Mouse (Mus musculus) ovary, adult 2 months (tissue): ENCODE data around the gene Sgca. TPM values are rescaled to one million over a fixed set of nuclear protein-coding genes. Genes with fewer than 3 reads are reported as not detected.

Experiments used
- polyA plus RNA-seq: library from polyadenylated mRNA; depleted of rRNA; stranded (reverse); fragments of >200 nt; gene quantifications from 2 replicates; pipeline ENCODE4 v1.2.3, GENCODE M21; 2012; rRNA removed

The Sgca gene
- 8.3 and 10.0 TPM in 2 replicates for polyA plus RNA-seq

DNA sequence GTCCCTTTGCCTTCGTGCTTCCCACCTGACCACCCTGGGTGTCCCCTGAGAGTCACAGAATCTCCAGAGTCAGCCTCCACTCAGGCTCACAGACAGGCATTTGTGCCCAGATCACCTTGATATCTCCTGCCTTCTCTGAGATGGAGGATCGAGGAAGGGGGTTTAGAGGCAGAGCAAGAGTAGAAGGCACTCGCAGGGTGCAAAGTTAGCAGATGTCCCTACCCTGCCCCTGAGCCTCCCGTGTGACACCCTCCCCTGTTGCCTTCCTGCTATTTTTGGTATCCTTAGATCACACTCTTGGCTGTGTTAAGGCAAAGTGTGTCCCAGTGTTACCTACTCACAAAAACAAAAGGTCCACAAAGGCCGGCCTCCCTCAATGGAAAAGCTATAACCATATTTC is at the start of gene Sgca:
Gene Sgca, minus strand, starts transcription at position 129 of the 400 bp plus-strand sequence.

DNA sequence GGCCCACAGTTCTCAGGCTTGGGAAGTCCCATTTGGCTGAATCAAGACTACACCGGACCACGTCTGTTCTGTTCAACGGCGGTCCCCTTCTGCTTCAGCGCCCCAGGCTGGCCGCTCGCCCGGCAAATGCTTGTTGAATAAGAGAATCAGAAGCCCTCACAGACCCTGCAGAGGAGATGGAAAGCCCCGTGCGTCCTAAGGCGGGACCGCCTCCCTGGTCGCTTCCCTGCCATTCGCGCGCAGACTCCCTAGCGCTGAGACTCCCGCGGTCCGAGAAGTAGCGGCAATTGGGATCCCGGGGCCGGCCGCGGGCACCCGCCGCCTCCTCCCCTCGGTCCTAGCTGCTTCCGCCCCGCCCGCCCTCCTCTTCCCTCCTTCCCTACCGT is 33.5 kb upstream of the Sgca start, which contains the start of gene Samd14:
Gene Samd14, plus strand, starts transcription at position 251 of the 386 bp plus-strand sequence.

DNA sequence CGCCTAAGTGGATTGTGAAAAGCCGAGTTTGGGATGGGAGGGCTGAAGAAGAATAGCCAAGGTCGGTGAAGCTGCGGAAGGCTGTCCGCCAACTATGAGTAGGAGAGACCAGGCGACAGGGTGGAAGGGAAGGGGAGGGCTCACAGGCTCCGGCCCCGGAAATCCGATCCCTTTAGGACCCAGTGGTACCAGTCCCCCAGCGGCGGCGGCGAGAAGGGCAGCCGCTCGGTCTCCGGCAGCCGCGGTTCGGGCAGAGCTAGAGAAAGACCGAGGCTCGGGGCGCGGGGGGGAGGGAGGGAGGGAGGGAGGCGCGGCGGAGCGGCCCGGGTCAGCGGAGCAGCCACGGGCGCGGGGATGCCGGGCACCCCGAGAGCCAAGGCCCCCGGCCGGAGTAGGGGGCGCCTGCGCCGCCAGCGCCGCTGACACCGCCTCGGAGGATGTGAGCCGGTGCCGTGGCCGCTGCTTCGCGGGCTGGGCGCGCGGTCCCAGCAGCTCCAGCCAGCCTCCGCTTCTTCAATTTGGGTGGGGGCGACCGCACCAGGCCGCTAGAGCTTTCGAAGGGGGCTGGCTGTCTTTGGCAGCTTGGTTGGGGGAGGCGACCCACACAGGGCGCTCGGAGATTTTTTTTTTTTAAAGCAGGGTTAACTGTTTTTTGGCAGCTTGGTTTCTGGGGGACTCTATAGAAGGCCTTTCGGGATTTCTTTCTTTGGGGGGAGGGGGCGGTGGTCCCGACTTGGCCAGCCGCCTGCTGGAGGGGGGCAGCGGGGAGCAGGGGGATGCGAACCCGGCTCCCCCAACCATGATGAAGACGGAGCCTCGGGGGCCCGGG is 14.8 kb upstream of the Sgca start, which contains the start of gene Ppp1r9b:
Gene Ppp1r9b, plus strand, starts transcription at position 287 of the 829 bp plus-strand sequence.

DNA sequence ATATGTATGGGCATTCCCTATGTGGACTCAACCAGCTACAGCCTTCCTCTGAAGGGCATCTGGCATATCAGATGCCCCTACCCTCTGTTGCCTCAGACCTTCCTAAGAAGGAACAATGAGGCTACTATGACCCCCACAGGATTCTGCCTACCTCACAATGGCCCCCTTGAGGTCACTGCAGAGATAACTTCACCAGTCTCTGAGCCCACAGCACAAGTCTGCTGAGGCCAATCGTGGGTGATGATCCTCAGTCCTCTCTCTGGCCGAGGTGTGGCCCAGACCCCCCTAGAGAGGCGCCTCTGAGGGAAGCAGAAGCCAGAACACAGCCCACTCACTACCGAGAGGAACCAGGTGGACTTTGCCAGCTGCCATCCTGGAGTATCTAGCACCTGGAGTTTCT is 8.7 kb downstream of the Sgca start, which contains the start of gene Hils1:
Gene Hils1, plus strand, starts transcription at position 175 of the 400 bp plus-strand sequence.

DNA sequence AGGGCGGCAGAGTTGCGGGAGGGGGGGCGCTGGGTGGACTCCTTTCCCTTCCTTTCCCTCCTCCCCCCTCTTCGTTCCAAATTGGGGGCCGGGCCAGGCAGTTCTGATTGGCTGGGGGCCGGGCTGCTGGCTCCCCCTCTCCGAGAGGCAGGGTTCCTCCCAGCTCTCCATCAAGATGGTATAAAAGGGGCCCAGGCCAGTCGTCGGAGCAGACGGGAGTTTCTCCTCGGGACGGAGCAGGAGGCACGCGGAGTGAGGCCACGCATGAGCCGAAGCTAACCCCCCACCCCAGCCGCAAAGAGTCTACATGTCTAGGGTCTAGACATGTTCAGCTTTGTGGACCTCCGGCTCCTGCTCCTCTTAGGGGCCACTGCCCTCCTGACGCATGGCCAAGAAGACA is 40.1 kb downstream of the Sgca start, which contains the start of gene Col1a1:
Gene Col1a1, plus strand, starts transcription at position 180 of the 400 bp plus-strand sequence.

Other genes with a start within 250 kb of the Sgca start
- gene Cdc34b, start 234.5 kb downstream of the Sgca start, polyA plus RNA-seq, result 2.6 and 2.7 TPM in 2 replicates
- gene Tmem92, start 193.6 kb downstream of the Sgca start, polyA plus RNA-seq, result not detected in 2 replicates
- gene Col1a1, start 40.1 kb downstream of the Sgca start, polyA plus RNA-seq, result 270 and 286 TPM in 2 replicates
- gene Hils1, start 8.7 kb downstream of the Sgca start, polyA plus RNA-seq, result 0.86 TPM in 1 of 2 replicates, not detected in the other
- gene Ppp1r9b, start 14.7 kb upstream of the Sgca start, polyA plus RNA-seq, result 45.8 and 60.5 TPM in 2 replicates
- gene Samd14, start 33.6 kb upstream of the Sgca start, polyA plus RNA-seq, result 24.1 and 26.8 TPM in 2 replicates
- 54.3 and 79.6 TPM in 2 replicates for gene Pdk2, start 65.0 kb upstream of the Sgca start, polyA plus RNA-seq
- gene Itga3, start 100.5 kb upstream of the Sgca start, polyA plus RNA-seq, result 74.4 and 82.7 TPM in 2 replicates
- gene Dlx3, start 143.8 kb upstream of the Sgca start, polyA plus RNA-seq, result 0.10 and 0.15 TPM in 2 replicates
- gene Dlx4, start 169.9 kb upstream of the Sgca start, polyA plus RNA-seq, result 0.25 and 0.36 TPM in 2 replicates